Mouse (Mus musculus): ENCODE results near the gene Exo1.

DNA sequence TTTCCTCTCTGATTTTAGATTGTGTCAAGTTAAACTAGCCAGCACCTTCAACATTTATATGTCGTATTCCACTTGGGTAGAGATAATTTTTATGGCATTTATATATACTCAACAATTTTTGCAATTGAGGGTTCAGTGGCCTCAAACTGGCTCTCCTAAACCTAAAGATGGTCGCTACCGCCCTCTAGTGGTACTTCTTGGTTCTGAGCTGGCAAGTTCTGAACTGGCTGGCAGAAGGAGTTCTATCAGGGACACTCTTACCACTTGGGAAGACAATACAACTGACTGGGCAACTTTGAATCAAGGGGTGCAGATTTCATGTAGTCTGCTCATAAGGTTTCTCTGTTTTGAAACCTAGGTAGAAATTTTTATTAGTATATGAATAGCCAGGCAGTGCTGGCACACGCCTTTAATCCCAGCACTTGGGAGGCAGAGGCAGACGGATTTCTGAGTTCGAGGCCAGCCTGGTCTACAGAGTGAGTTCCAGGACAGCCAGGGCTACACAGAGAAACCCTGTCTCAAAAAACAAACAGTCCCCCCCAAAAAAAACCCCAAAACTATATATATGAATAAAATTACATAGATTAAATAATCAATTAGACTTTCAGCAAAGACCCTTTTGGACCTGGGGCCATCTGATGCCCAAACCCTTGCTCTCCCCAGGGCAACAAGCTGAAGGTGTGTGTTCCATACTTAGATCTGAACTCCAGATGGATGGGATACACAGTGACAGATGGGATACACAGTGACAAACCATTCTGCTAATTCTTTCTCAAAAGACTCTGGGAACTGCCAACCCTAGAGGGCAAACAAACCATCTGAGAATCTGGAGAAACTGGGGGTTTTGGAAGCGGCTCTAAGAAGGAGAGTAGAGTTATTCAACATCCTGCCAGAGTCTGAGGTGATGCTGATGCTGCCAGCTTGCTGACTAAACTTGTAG, 43.7 kb downstream of the Exo1 start:
- TF ChIP-seq CTCF (IDR thresholded peaks at IDR 0.05; ENCODE audit: borderline replicate concordance, insufficient read depth, low read length) (0 out of 2 replicates have a peak, but pooled peaks have one; percentile 31), POLR2A (IDR thresholded peaks at IDR 0.05; ENCODE audit: low read depth, low read length) (no peak)
